Mouse (Mus musculus) activated CD4-positive, CD25-positive, alpha-beta regulatory T cell, adult 4 months (primary cell): ENCODE results near the gene Olfr589. TPM values are rescaled to one million over a fixed set of nuclear protein-coding genes. Genes with fewer than 3 reads are reported as not detected.
"Not testable (repeated sequence)": the region's sequence is repeated elsewhere in the genome, so short reads cannot be mapped to it uniquely, and the experiment has no call there.

Source experiments
- ATAC-seq: one replicate; pipeline ENCODE4 v1.8.0; 2017
- polyA plus RNA-seq, 2 experiments: library from polyadenylated mRNA; unstranded; fragments of 100-300 nt; shearing (Covaris generic); gene quantifications; one replicate each; pipeline ENCODE4 v1.2.1; 2017

The Olfr589 gene
- polyA plus RNA-seq: not detected

- no peak for ATAC-seq
Observed at GRCm38 (mm10) chr7:103156256-103156655, at the start of gene Olfr589. Olfr589 (minus strand) TSS chr7:103156356.

- not testable (repeated sequence) for ATAC-seq
Observed at GRCm38 (mm10) chr7:103184503-103184902, 28.3 kb upstream of the Olfr589 start, which contains the start of gene Olfr592. Olfr592 (plus strand) TSS chr7:103184803.

GRCm38 (mm10) chr7:103178240-103178639 is 22.1 kb upstream of the Olfr589 start, which contains the start of gene Olfr591:
Olfr591 (minus strand) TSS chr7:103178340.
- ATAC-seq: no peak

GRCm38 (mm10) chr7:103169697-103170096 is 13.5 kb upstream of the Olfr589 start:
- no peak for ATAC-seq

- no peak for ATAC-seq
Observed at GRCm38 (mm10) chr7:103140579-103140978, 15.6 kb downstream of the Olfr589 start, which contains the start of gene Olfr588-ps1. Olfr588-ps1 (plus strand) TSS chr7:103140879.

GRCm38 (mm10) chr7:103125538-103125937 is 30.6 kb downstream of the Olfr589 start, which contains the start of gene Olfr586:
Olfr586 (minus strand) TSS chr7:103125638.
- ATAC-seq: no peak

- ATAC-seq: no peak
Observed at GRCm38 (mm10) chr7:103119406-103119805, 36.8 kb downstream of the Olfr589 start.

Other genes with a start within 250 kb of the Olfr589 start
- not detected for gene Olfr571, start 238.8 kb downstream of the Olfr589 start, polyA plus RNA-seq
- gene Olfr572, start 231.9 kb downstream of the Olfr589 start, polyA plus RNA-seq: not detected
- gene Olfr573-ps1, start 213.8 kb downstream of the Olfr589 start, polyA plus RNA-seq: not detected
- gene Olfr574, start 207.9 kb downstream of the Olfr589 start, polyA plus RNA-seq: not detected
- not detected for gene Olfr575, start 197.6 kb downstream of the Olfr589 start, polyA plus RNA-seq
- not detected for gene Olfr576, start 193.7 kb downstream of the Olfr589 start, polyA plus RNA-seq
- not detected for gene Olfr577, start 180.4 kb downstream of the Olfr589 start, polyA plus RNA-seq
- not detected for gene Olfr578, start 167.0 kb downstream of the Olfr589 start, polyA plus RNA-seq
- not detected for gene Olfr582, start 118.3 kb downstream of the Olfr589 start, polyA plus RNA-seq
- not detected for gene Olfr583, start 105.1 kb downstream of the Olfr589 start, polyA plus RNA-seq
- gene Olfr584, start 74.5 kb downstream of the Olfr589 start, polyA plus RNA-seq: not detected
- gene Olfr585, start 58.6 kb downstream of the Olfr589 start, polyA plus RNA-seq: not detected
- not detected for gene Olfr586, start 30.7 kb downstream of the Olfr589 start, polyA plus RNA-seq
- gene Olfr588-ps1, start 15.5 kb downstream of the Olfr589 start, polyA plus RNA-seq: under 1 TPM in 1 of 2 experiments, not detected in 1; 0.07 TPM
- gene Olfr591, start 22.0 kb upstream of the Olfr589 start, polyA plus RNA-seq: under 1 TPM in 1 of 2 experiments, not detected in 1; 0.09 TPM
- gene Olfr592, start 28.4 kb upstream of the Olfr589 start, polyA plus RNA-seq: not detected
- not detected for gene Olfr593, start 55.5 kb upstream of the Olfr589 start, polyA plus RNA-seq
- gene Olfr594, start 60.6 kb upstream of the Olfr589 start, polyA plus RNA-seq: not detected
- not detected for gene Usp17ld, start 96.1 kb upstream of the Olfr589 start, polyA plus RNA-seq
- gene Olfr596, start 149.3 kb upstream of the Olfr589 start, polyA plus RNA-seq: not detected
- gene Olfr597, start 160.0 kb upstream of the Olfr589 start, polyA plus RNA-seq: under 1 TPM in 1 of 2 experiments, not detected in 1; 0.12 TPM
- not detected for gene Olfr598, start 167.2 kb upstream of the Olfr589 start, polyA plus RNA-seq
- gene Olfr599, start 179.6 kb upstream of the Olfr589 start, polyA plus RNA-seq: not detected
- not detected for gene Olfr600, start 193.3 kb upstream of the Olfr589 start, polyA plus RNA-seq
- not detected for gene Olfr601, start 206.3 kb upstream of the Olfr589 start, polyA plus RNA-seq
- not detected for gene Olfr603, start 229.8 kb upstream of the Olfr589 start, polyA plus RNA-seq